Mouse (Mus musculus) embryonic facial prominence, embryonic 12.5 days (tissue): Measurements from ENCODE around the gene Ngly1. TPM values are rescaled to one million over a fixed set of nuclear protein-coding genes. Genes with fewer than 3 reads are reported as not detected.

Experiments used
- ATAC-seq: fragments of 200-750 bp; cut with Nextera tagmentation; 2 replicates; pipeline ENCODE4 v1.8.0; 2017; ENCODE audit not compliant: insufficient number of reproducible peaks, insufficient read depth, low FRiP score, low TSS enrichment
- H3K27ac ChIP-seq: fragments of 300-500 bp; sonication (generic); 2 replicates; pipeline ENCODE4 v1.5.1; 2016; ENCODE audit warnings: mild to moderate bottlenecking
- H3K27me3 ChIP-seq: fragments of 300-500 bp; sonication (generic); 2 replicates; pipeline ENCODE4 v1.6.1; 2016; ENCODE audit warnings: mild to moderate bottlenecking, moderate library complexity
- H3K36me3 ChIP-seq: fragments of 300-500 bp; sonication (generic); 2 replicates; pipeline ENCODE4 v1.6.1; 2016; ENCODE audit warnings: mild to moderate bottlenecking
- H3K4me1 ChIP-seq: fragments of 300-500 bp; sonication (generic); 2 replicates; pipeline ENCODE4 v1.6.1; 2016
- H3K4me2 ChIP-seq: fragments of 300-500 bp; sonication (generic); replicated peaks from 2 replicates; pipeline ENCODE4 v1.6.1; 2016; ENCODE audit warnings: mild to moderate bottlenecking, moderate library complexity
- H3K4me3 ChIP-seq: fragments of 300-500 bp; sonication (generic); 2 replicates; pipeline ENCODE4 v1.5.1; 2016; ENCODE audit warnings: mild to moderate bottlenecking
- H3K9ac ChIP-seq: fragments of 300-500 bp; sonication (generic); 2 replicates; pipeline ENCODE4 v1.6.1; 2016; ENCODE audit warnings: mild to moderate bottlenecking, moderate library complexity
- H3K9me3 ChIP-seq: fragments of 300-500 bp; sonication (generic); 2 replicates; pipeline ENCODE4 v1.6.1; 2016; ENCODE audit warnings: mild to moderate bottlenecking, moderate library complexity
- WGBS: fragments of 180-500 bp; shearing (Covaris S2); methylation state at CpG from one replicate; pipeline ENCODE4 v1.1.7; 2016; 5-methylcytosine and 5-hydroxymethylcytosine counted together
- polyA plus RNA-seq: library from polyadenylated mRNA; unstranded; fragments of >200 nt; fragmentation: Nextera tagmentation; extraction: Ambion mirVana; gene quantifications from 2 replicates; pipeline ENCODE4 v1.2.1, GENCODE M21; 2016

The Ngly1 gene
- polyA plus RNA-seq, 1 experiment from 2014 or later = 36.2 TPM

DNA sequence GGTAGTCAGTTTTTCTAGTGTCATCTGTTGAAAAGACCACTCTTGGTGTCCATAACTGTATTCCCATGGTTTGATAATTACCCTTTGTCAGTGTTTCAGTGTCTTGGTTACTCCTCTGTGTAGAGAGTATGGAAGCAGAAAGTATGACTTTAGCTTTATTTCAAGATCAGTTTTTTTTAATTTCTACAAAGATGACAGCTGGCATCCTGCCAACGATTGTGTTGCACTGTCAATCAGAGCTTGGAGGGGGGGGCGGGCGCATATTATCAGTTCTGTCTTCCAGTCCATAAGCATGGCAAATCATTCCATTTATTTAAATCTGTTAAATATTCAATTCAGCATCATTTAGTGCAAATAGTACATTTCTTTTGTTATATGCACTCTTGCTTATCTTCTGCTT is 85.2 kb downstream of the Ngly1 start:
- no peak for ATAC-seq

GRCm38 (mm10) chr14:16335835-16336417 is 86.8 kb downstream of the Ngly1 start:
- H3K4me1 ChIP-seq = no peaks in the 10 kb centered on the region
- H3K4me2 ChIP-seq = no peak overlapping the region
- H3K9me3 ChIP-seq = no peaks in the 10 kb centered on the region
- no peak overlapping the region for H3K27ac ChIP-seq
- H3K36me3 ChIP-seq = no peaks in the 10 kb centered on the region
- ATAC-seq = no peak
- WGBS = 55% methylated on average over 3 of the region's 3 CpGs
- H3K27me3 ChIP-seq = no peaks in the 10 kb centered on the region
- no peak overlapping the region for H3K9ac ChIP-seq
- H3K4me3 ChIP-seq = no peak overlapping the region

More for the DNA sequence above, 85.2 kb downstream of the Ngly1 start:
- no peak overlapping the region for H3K4me3 ChIP-seq
- H3K4me2 ChIP-seq = no peak overlapping the region
- no peak overlapping the region for H3K9ac ChIP-seq
- no peaks in the 10 kb centered on the region for H3K9me3 ChIP-seq
- H3K27ac ChIP-seq = no peak overlapping the region
- H3K27me3 ChIP-seq = no peaks in the 10 kb centered on the region
- H3K36me3 ChIP-seq = no peaks in the 10 kb centered on the region
- 86% methylated on average over 3 of the region's 3 CpGs for WGBS
- peaks cover 2% of the 10 kb centered on the region; the same call in 1 of the 2 replicates for H3K4me1 ChIP-seq

GRCm38 (mm10) chr14:16347505-16347904 is 98.4 kb downstream of the Ngly1 start:
- Histone ChIP-seq H3K4me1 (no peaks in the 10 kb centered on the region), H3K9me3 (no peaks in the 10 kb centered on the region), H3K4me3 (no peak overlapping the region), H3K36me3 (no peaks in the 10 kb centered on the region), H3K27me3 (no peaks in the 10 kb centered on the region), H3K4me2 (no peak overlapping the region), H3K9ac (no peak overlapping the region), H3K27ac (no peak overlapping the region)
- ATAC-seq = no peak
- 77% methylated on average over 9 of the region's 9 CpGs for WGBS

DNA sequence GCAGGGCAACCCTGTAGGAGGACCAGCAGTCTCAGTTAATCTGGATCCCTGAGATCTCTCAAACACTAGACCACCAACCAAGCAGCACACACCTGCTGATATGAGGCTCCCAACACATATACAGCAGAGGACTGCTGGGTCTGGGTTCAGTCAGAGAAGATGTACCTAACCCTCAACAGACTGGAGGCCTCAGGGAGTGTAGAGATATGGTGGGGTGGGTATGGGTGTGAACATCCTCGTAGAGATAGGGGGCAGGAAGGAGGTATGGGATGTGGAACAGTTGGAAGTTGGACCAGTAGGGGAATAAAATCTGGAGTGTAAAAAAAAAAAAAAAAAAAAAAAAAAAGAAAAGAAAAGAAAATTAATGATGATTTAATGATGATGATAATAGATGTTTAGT is 110.6 kb downstream of the Ngly1 start:
- H3K4me1 ChIP-seq = peaks cover 5% of the 10 kb centered on the region; the same call in 1 of the 2 replicates
- no peaks in the 10 kb centered on the region for H3K36me3 ChIP-seq
- H3K9ac ChIP-seq = no peak overlapping the region
- H3K27ac ChIP-seq = no peak overlapping the region
- H3K4me3 ChIP-seq = no peak overlapping the region
- H3K27me3 ChIP-seq = no peaks in the 10 kb centered on the region
- H3K4me2 ChIP-seq = no peak overlapping the region
- no peaks in the 10 kb centered on the region for H3K9me3 ChIP-seq
- no peak for ATAC-seq
- 77% methylated on average over 1 of the region's 1 CpGs for WGBS

Other genes starting within 250 kb of the Ngly1 start
- 1.5 and 1.6 TPM in 2 replicates for gene Oxsm, start 528 bp downstream of the Ngly1 start, polyA plus RNA-seq
- gene Top2b, start 115.9 kb downstream of the Ngly1 start, polyA plus RNA-seq = 97.8 and 109 TPM in 2 replicates